Mouse (Mus musculus) mouse trophoblast stem cell (cell line): ENCODE measurements around the gene Cwh43.

Experiments used
- in situ Hi-C, 2 experiments: fragments of 300-500 bp; cut with MseI, MboI; formaldehyde crosslinking; loops; 2 replicates in 1 of 2; 3 replicates in 1 of 2; pipeline ENCODE4 v1.15.1; 2025

Gene Cwh43

GRCm38 (mm10) chr5:73405981-73406722, at the start of gene Cwh43:
Gene Cwh43, plus strand, starts transcription at chr5:73406075.
- in situ Hi-C loops = no loop called here

DNA sequence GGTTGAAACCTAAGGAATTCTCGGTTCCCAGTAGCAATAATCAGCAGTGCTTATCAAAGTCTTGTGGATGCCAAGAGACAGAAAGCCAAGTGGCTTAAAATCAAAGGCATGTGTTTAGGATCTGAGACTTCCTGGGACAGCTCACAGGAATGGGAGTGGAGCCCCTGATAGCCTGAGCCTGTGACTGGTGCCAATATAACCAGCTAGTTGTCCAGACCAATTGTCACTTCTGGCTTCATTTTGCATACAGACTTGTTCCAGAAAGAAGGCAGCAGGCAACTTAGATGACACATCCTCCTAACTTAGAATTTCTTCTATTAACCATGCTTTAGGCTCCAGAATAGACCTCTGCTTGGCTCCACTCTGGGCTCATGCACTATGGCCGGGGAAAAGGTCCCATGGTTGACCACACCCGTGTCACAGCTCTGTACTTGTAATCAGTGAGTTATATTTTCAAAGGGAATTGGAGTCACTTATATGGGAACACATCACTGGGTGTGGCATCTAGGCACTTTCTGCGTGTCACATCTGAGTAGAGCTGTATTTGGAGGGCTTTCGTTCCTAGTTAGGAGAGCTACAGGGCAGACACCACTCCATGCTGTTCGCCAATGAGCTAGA, 46.6 kb upstream of the Cwh43 start:
- in situ Hi-C loops = no loop called here

GRCm38 (mm10) chr5:73359752-73360141, 46.1 kb upstream of the Cwh43 start:
- in situ Hi-C loops = no loop called here

GRCm38 (mm10) chr5:73360240-73360639, 45.6 kb upstream of the Cwh43 start:
- in situ Hi-C loops = no loop called here

- in situ Hi-C loops = no loop called here
Observed at GRCm38 (mm10) chr5:73362338-73362737, 43.5 kb upstream of the Cwh43 start.

DNA sequence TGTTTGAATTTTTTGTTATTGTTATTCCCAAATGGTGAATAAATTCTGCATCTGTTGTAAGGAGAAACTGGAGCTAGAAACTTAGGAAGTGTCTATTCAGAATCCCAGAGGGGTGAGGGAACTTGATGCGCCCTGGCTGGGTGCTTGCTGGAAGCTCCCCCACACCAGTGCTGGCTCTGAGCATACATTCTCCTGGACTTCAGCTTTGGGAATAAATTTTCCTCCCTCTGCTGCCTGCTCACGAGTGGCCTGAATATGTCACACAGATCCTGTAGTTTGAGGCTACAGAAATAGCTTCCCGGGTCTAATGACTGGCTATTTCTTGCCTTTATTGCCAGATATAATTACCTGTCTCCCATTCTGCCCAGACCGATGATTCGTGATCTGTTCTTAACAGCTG, 43.1 kb upstream of the Cwh43 start:
- in situ Hi-C loops = no loop called here

- in situ Hi-C loops = no loop called here
Observed at GRCm38 (mm10) chr5:73364107-73364864, 41.6 kb upstream of the Cwh43 start.

DNA sequence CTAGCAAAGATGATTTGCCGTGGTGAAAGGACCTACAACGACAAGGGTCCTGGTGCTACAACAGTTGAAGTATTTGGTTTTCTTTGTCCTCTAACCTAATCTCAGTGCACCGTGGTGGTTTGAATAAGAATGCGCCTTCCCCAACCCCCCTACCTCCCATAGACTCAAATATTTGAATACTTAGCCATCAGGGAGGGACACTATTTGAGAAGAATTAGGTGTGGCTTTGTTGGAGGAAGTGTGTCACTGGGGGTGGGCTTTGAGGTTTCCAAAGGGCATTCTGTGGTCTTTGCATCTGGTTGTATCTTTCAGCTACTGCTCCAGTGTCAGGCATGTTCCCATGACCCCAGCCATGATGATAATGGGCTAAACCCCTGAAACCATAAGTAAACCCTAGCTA, 38.0 kb upstream of the Cwh43 start:
- in situ Hi-C loops = no loop called here

GRCm38 (mm10) chr5:73368845-73369447, 36.9 kb upstream of the Cwh43 start:
- in situ Hi-C loops = no loop called here

DNA sequence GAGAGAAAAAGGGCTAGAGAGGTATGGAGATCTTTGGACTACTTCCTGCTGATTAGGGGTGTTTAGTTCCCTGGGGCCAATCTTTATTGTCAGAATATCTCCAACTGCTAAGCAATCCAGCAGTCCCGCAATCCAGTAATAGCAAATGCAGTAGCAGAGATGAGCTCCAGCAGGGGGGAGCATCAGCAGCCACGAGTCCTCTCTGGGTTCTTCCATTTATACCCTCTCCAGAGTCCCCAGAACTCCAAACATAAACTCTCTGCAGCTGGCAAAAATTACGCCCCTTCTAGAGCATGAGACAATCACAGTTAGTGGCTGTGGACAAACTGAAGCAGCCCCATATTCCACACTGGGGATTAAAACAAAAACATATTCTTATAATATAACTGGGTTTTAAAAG, 36.1 kb upstream of the Cwh43 start:
- in situ Hi-C loops = no loop called here

DNA sequence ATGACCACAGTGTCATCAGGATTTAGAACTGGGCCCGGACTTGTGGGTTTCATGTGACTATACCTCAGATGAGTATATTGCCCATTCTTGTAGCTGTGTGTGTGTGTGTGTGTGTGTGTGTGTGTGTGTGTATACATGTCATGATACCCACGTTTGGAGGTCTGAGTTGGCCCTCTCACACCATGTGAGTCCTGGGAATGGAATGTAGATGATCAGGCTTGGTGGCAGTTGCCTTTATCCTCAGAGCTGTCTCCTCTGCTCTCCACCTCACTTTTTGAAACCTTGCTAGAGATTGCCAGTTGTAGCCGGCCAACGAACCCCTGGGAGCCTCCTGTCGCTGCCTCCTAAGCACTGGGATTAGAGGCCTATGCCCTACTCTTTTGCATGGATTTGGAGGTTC, 33.3 kb upstream of the Cwh43 start:
- in situ Hi-C loops = no loop called here

- in situ Hi-C loops = no loop called here
Observed at GRCm38 (mm10) chr5:73373184-73373583, 32.7 kb upstream of the Cwh43 start.

DNA sequence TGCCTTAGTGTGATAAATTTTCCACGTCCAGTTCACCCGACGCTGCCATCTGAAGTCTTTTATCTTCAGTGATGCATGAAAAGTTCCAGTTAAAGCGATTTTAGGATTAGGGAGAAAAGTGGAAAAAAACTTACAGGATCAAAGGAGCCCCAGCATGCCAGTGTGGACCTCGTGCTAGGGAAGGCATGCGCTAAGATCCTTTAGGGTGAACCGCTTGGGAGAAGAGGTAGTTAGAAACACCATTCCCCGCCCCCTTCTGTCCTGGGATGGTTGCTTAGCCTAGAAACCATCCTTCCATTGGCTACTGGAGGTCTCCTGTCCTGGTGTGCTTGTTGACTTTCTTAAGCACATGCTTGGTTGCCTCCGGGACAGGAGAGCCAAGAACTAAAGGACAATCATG, 29.8 kb upstream of the Cwh43 start:
- in situ Hi-C loops = loop anchor here in 1 of 2 experiments (25.0 kb wide), 1 partner anchor 389 kb away; no protein-coding TSS in a partner anchor

GRCm38 (mm10) chr5:73376491-73376890, 29.4 kb upstream of the Cwh43 start:
- in situ Hi-C loops = loop anchor here in 1 of 2 experiments (25.0 kb wide), 1 partner anchor 389 kb away; no protein-coding TSS in a partner anchor

DNA sequence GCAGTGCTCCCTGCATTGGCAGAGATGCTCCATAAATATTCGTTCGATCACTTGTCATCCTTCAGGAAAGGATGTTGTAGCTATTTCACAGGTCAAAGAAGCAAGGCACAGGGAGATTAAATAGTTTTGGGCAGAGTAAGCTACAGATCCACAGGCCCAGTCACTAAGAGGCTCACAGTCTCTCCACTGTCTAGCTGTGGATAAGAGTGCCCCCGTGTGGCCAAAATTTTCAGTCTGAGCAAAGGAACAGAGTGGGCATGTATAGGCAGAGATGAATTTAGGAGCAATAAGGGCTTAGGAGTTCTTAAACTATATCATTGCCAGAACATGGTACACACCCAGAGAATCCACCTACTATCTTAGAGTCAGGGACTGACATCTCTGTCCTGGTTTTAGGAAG, 26.0 kb upstream of the Cwh43 start:
- in situ Hi-C loops = loop anchor here in 1 of 2 experiments (10.0 to 25.0 kb wide), 2 partner anchors 245 to 393 kb away; no protein-coding TSS in a partner anchor

DNA sequence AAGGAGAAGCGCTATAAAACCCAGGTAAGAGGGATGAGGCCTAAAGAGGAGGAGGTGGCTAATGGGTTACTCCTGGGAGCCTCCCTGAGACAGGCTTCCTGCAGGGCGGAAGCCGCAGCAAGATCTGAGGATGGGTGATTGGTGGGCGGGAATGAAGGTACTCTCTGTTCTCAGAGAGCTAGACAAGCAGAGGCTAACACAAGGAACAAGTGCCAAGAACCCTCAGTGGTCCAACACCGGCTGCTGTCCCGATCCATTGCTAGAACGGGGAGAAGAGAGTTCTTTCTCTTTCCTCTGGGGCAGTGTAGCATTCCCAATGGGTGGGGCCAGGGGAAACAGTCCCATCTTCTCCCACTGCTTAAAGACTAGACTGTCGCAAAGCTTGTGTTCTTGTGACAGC, 25.0 kb upstream of the Cwh43 start:
- in situ Hi-C loops = loop anchor here in 1 of 2 experiments (10.0 to 25.0 kb wide), 2 partner anchors 246 to 394 kb away; no protein-coding TSS in a partner anchor

DNA sequence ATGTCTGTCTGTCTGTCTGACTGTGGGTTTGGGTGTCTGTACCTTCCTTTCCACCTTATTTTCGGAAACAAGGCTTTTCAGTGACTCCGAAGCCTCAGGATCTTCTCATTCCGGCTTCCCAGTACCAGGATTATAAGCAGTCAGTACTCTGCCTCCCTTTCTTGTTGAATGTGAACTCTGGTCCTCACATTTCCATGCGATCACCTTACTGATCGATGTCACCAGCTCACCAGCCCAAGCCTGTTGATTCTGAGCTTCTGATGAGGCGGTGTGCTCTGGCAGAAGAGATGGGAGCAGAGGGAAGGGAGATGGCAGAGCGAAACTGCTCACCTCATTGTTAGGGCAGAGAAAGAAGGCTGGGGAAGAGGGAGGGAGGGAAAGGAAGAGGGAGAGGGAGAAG, 24.4 kb upstream of the Cwh43 start:
- in situ Hi-C loops = loop anchor here in 1 of 2 experiments (10.0 to 25.0 kb wide), 2 partner anchors 247 to 394 kb away; no protein-coding TSS in a partner anchor

DNA sequence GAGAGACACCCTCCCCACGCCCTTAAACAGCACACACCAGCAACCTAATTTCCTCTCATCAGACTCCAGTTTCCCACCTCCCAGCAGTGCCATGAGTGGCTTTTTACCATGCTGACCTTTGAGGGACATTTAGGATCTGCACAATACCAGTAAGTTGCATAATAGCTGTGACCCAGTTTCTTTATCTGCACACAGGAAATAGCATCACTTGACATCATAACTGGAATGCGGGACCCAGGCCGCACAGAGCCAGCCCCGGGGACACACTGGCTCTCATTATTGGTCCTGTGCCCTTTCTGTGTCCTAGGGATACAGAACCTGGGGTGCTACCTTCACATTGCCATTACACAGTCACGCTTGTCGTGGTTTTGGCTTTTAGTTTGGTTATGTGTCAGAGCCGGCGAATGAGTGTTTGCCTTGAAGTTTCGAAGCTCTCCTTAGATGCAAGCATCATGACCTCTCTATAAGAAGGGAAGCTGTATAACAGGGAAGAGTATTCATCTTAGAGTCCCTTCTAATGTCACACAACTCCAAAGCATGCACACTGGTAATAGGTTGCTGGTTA, 23.8 kb upstream of the Cwh43 start:
- in situ Hi-C loops = loop anchor here in 1 of 2 experiments (10.0 to 25.0 kb wide), 2 partner anchors 247 to 395 kb away; no protein-coding TSS in a partner anchor

DNA sequence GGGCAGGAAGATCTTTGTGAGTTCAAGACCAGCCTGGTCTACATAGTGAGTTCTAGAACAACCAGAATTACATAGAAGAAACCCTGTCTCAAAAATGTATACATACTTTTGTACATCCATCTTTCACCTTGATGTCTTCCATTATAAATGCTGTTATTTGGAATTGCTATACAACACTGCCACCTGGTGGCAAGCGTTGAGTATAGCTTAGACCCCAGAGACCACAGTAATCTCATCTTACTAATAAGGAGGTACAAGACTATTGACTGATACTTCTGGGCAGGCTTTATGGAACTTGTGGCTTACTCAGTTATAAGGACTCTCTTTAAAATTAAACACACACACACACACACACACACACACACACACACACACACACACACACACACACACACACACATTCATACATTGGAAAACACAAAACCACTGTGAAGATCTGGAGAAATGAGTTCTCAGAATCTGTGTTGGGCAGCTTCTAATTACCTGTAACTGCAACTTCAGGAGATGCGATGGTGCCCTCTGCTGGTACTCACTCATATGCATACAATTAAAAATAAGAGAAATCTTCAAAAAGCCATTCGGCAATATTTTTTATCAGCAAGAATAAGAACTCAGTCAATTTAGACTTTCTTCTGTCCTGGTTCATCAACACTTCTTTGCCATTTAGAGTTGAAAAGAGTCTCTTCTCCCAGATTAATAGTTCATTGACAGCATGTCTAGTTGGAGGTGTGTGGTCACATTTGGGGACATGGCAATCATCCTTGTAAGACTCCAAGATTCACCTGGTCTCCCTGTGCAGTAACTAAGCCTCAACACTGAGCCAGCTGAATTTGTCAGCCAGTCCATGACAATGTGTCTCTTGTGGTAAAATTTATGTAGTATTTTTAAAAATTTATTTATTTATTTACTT, 22.9 kb upstream of the Cwh43 start:
- in situ Hi-C loops = loop anchor here in 1 of 2 experiments (10.0 to 25.0 kb wide), 2 partner anchors 248 to 396 kb away; no protein-coding TSS in a partner anchor

DNA sequence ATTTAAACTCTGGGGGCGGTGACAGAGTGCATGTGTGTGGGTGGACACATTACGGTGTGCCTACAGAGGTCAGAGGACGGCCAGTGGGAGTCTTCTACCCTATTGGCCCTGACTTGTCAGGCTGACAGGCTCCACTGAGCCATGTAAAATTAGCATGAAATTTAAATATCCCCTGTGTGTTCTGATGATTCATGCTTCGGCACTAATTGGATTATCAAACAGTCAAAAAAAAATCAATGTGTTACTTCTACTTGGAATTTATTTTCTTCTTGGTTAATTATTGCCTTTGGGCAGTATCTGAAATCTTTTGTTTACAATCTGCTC, 22.3 kb upstream of the Cwh43 start:
- in situ Hi-C loops = loop anchor here in 1 of 2 experiments (10.0 to 25.0 kb wide), 2 partner anchors 249 to 396 kb away; no protein-coding TSS in a partner anchor
